Mouse (Mus musculus): ENCODE results near the gene Bhlhe40. TPM values are rescaled to one million over a fixed set of nuclear protein-coding genes. Genes with fewer than 3 reads are reported as not detected.

Gene Bhlhe40
- polyA plus RNA-seq, 1 experiment = 6.2 TPM

- Histone ChIP-seq H3K4me3 (ENCODE audit: control insufficient read depth, insufficient read depth, low read length) (no peak overlapping the region), H3K36me3 (ENCODE audit: control insufficient read depth, insufficient read depth, low read length) (no peaks in the 10 kb centered on the region), H3K4me1 (replicated peaks; ENCODE audit: control insufficient read depth, insufficient read depth, low read length) (peaks cover 6% of the 10 kb centered on the region), H3K27ac (ENCODE audit: control insufficient read depth, insufficient read depth, low read length) (no peak overlapping the region), H3K27me3 (ENCODE audit: control insufficient read depth, insufficient read depth, low read length) (no peaks in the 10 kb centered on the region)
- no peak for DNase-seq
- 95% methylated on average over 12 of the region's 12 CpGs for WGBS
- TF ChIP-seq CTCF (IDR thresholded peaks at IDR 0.05; ENCODE audit: borderline replicate concordance, control insufficient read depth, extremely low read depth, insufficient read depth, low read length, poor library complexity) = no peak
- no peak for TF ChIP-seq POLR2A (IDR thresholded peaks at IDR 0.05; ENCODE audit: control insufficient read depth, extremely low read depth, insufficient read depth, low read length, poor library complexity)
These were observed 6.4 kb downstream of the Bhlhe40 start for GRCm38 (mm10) chr6:108666648-108667488.

- Histone ChIP-seq H3K27ac (ENCODE audit: control insufficient read depth, insufficient read depth, low read length) (no peak overlapping the region), H3K36me3 (ENCODE audit: control insufficient read depth, insufficient read depth, low read length) (no peaks in the 10 kb centered on the region), H3K4me1 (replicated peaks; ENCODE audit: control insufficient read depth, insufficient read depth, low read length) (peaks cover 6% of the 10 kb centered on the region), H3K27me3 (ENCODE audit: control insufficient read depth, insufficient read depth, low read length) (no peaks in the 10 kb centered on the region), H3K4me3 (ENCODE audit: control insufficient read depth, insufficient read depth, low read length) (no peak overlapping the region)
- 81% methylated on average over 6 of the region's 6 CpGs for WGBS
- DNase-seq = no peak
- TF ChIP-seq POLR2A (IDR thresholded peaks at IDR 0.05; ENCODE audit: control insufficient read depth, extremely low read depth, insufficient read depth, low read length, poor library complexity) (no peak), CTCF (IDR thresholded peaks at IDR 0.05; ENCODE audit: borderline replicate concordance, control insufficient read depth, extremely low read depth, insufficient read depth, low read length, poor library complexity) (no peak)
These were observed 7.2 kb downstream of the Bhlhe40 start for GRCm38 (mm10) chr6:108667599-108668021.

- Histone ChIP-seq H3K27ac (ENCODE audit: control insufficient read depth, insufficient read depth, low read length) (no peak overlapping the region), H3K4me1 (replicated peaks; ENCODE audit: control insufficient read depth, insufficient read depth, low read length) (peaks cover 6% of the 10 kb centered on the region), H3K4me3 (ENCODE audit: control insufficient read depth, insufficient read depth, low read length) (peak overlapping the region; percentile 4; the same call in 1 of the 2 replicates), H3K27me3 (ENCODE audit: control insufficient read depth, insufficient read depth, low read length) (no peaks in the 10 kb centered on the region), H3K36me3 (ENCODE audit: control insufficient read depth, insufficient read depth, low read length) (no peaks in the 10 kb centered on the region)
- 8% methylated on average over 30 of the region's 30 CpGs for WGBS
- TF ChIP-seq POLR2A (IDR thresholded peaks at IDR 0.05; ENCODE audit: control insufficient read depth, extremely low read depth, insufficient read depth, low read length, poor library complexity) (no peak), CTCF (IDR thresholded peaks at IDR 0.05; ENCODE audit: borderline replicate concordance, control insufficient read depth, extremely low read depth, insufficient read depth, low read length, poor library complexity) (no peak)
- peak; percentile 30 for DNase-seq
These were observed 7.9 kb downstream of the Bhlhe40 start for GRCm38 (mm10) chr6:108668321-108668786.

- DNase-seq = no peak
These were observed 9.8 kb downstream of the Bhlhe40 start for GRCm38 (mm10) chr6:108670276-108670675.

GRCm38 (mm10) chr6:108670821-108671220, 10.4 kb downstream of the Bhlhe40 start:
- no peak overlapping the region for H3K4me3 ChIP-seq (ENCODE audit: control insufficient read depth, insufficient read depth, low read length)
- no peaks in the 10 kb centered on the region for H3K36me3 ChIP-seq (ENCODE audit: control insufficient read depth, insufficient read depth, low read length)
- no peak for DNase-seq
- no peaks in the 10 kb centered on the region for H3K27me3 ChIP-seq (ENCODE audit: control insufficient read depth, insufficient read depth, low read length)
- H3K27ac ChIP-seq (ENCODE audit: control insufficient read depth, insufficient read depth, low read length) = no peak overlapping the region
- WGBS = 90% methylated on average over 3 of the region's 3 CpGs
- H3K4me1 ChIP-seq (replicated peaks; ENCODE audit: control insufficient read depth, insufficient read depth, low read length) = peaks cover 6% of the 10 kb centered on the region
- TF ChIP-seq POLR2A (IDR thresholded peaks at IDR 0.05; ENCODE audit: control insufficient read depth, extremely low read depth, insufficient read depth, low read length, poor library complexity) = no peak
- TF ChIP-seq CTCF (IDR thresholded peaks at IDR 0.05; ENCODE audit: borderline replicate concordance, control insufficient read depth, extremely low read depth, insufficient read depth, low read length, poor library complexity) = no peak

More at GRCm38 (mm10) chr6:108670276-108670675, 9.8 kb downstream of the Bhlhe40 start:
- Histone ChIP-seq H3K4me1 (replicated peaks; ENCODE audit: control insufficient read depth, insufficient read depth, low read length) (peaks cover 6% of the 10 kb centered on the region), H3K36me3 (ENCODE audit: control insufficient read depth, insufficient read depth, low read length) (no peaks in the 10 kb centered on the region), H3K27me3 (ENCODE audit: control insufficient read depth, insufficient read depth, low read length) (no peaks in the 10 kb centered on the region), H3K4me3 (ENCODE audit: control insufficient read depth, insufficient read depth, low read length) (no peak overlapping the region), H3K27ac (ENCODE audit: control insufficient read depth, insufficient read depth, low read length) (no peak overlapping the region)
- 92% methylated on average over 3 of the region's 3 CpGs for WGBS
- TF ChIP-seq CTCF (IDR thresholded peaks at IDR 0.05; ENCODE audit: borderline replicate concordance, control insufficient read depth, extremely low read depth, insufficient read depth, low read length, poor library complexity) (no peak), POLR2A (IDR thresholded peaks at IDR 0.05; ENCODE audit: control insufficient read depth, extremely low read depth, insufficient read depth, low read length, poor library complexity) (no peak)

GRCm38 (mm10) chr6:108672094-108672493, 11.7 kb downstream of the Bhlhe40 start:
- Histone ChIP-seq H3K4me3 (ENCODE audit: control insufficient read depth, insufficient read depth, low read length) (no peak overlapping the region), H3K36me3 (ENCODE audit: control insufficient read depth, insufficient read depth, low read length) (no peaks in the 10 kb centered on the region), H3K4me1 (replicated peaks; ENCODE audit: control insufficient read depth, insufficient read depth, low read length) (peaks cover 6% of the 10 kb centered on the region), H3K27ac (ENCODE audit: control insufficient read depth, insufficient read depth, low read length) (no peak overlapping the region), H3K27me3 (ENCODE audit: control insufficient read depth, insufficient read depth, low read length) (no peaks in the 10 kb centered on the region)
- DNase-seq = no peak
- 83% methylated on average over 8 of the region's 8 CpGs for WGBS
- no peak for TF ChIP-seq CTCF (IDR thresholded peaks at IDR 0.05; ENCODE audit: borderline replicate concordance, control insufficient read depth, extremely low read depth, insufficient read depth, low read length, poor library complexity)
- TF ChIP-seq POLR2A (IDR thresholded peaks at IDR 0.05; ENCODE audit: control insufficient read depth, extremely low read depth, insufficient read depth, low read length, poor library complexity) = no peak
